Mouse (Mus musculus) lung, adult 18-20 months (tissue): ENCODE measurements around the gene Corin.
A peak's percentile ranks its signal among the peaks of the same experiment; 100 is the strongest.

Experiments used
- DNase-seq, 2 experiments: peaks; one replicate each; pipeline ENCODE4 v3.0.0; 2022; ENCODE audit warnings: mixed read lengths in 2 of 2

The Corin gene

GRCm38 (mm10) chr5:72298418-72299104 lies 205.7 kb downstream of the Corin start:
- no peak for DNase-seq

GRCm38 (mm10) chr5:72285077-72285476 lies 219.2 kb downstream of the Corin start:
- DNase-seq = peak in 1 of 2 experiments; percentile 29

- DNase-seq = peak; percentile 43 to 66
These were observed 221.4 kb downstream of the Corin start for GRCm38 (mm10) chr5:72282907-72283306.

GRCm38 (mm10) chr5:72269652-72270051 lies 234.6 kb downstream of the Corin start:
- no peak for DNase-seq

- no peak for DNase-seq
These were observed 235.1 kb downstream of the Corin start for GRCm38 (mm10) chr5:72269204-72269603.

GRCm38 (mm10) chr5:72266955-72267535 lies 237.2 kb downstream of the Corin start:
- DNase-seq = no peak

GRCm38 (mm10) chr5:72264195-72264751 lies 240.0 kb downstream of the Corin start:
- no peak for DNase-seq

- peak in 1 of 2 experiments; percentile 36 for DNase-seq
These were observed 242.4 kb downstream of the Corin start for GRCm38 (mm10) chr5:72261802-72262324.

GRCm38 (mm10) chr5:72259298-72259621 lies 245.0 kb downstream of the Corin start:
- peak in 1 of 2 experiments; percentile 31 for DNase-seq

- no peak for DNase-seq
These were observed 245.6 kb downstream of the Corin start for GRCm38 (mm10) chr5:72258409-72259297.

GRCm38 (mm10) chr5:72257084-72257483 lies 247.2 kb downstream of the Corin start:
- no peak for DNase-seq

GRCm38 (mm10) chr5:72254958-72255357 lies 249.3 kb downstream of the Corin start:
- DNase-seq = no peak

GRCm38 (mm10) chr5:72250180-72250579 lies 254.1 kb downstream of the Corin start:
- DNase-seq = no peak
